ENCODE assay signal across 11 mouse cellular contexts in the genomic region with DNA sequence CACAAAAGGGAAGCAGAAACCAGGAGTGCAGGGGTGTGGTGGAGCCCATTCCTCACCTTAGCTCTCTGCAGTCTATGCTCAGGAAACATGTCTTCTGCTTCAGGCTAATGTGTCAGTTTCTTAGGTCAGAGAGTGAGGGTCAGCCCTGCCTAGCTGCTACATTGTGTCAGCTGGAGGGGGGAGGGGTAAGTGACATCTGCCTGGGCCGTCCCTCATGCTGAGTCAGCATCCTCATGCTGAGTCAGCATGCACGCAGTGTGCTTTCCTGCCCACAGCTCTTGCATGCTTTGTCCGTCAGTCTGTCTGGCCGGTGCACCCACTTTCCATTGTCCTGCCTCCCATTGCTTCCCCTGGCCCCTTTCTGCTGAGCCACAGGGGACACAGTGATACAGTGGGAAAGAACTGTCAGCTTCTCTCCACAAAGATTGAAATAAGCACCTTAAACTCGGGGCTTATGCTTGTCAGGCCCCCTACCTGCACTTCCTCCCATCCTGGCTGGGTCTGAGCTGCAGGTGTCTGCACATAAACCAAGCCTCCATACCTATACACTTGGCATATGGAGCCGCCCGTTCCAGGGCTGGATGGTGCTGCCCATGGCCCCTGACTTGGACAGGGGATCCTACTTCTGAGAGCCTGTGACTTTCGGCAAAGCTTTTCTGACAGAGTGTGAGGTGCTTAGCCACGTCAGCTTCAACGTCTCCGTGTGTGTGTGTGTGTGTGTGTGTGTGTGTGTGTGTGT. TPM values are rescaled to one million over a fixed set of nuclear protein-coding genes. Genes with fewer than 3 reads are reported as not detected.
DNase-seq lines count a peak whose midpoint lies in the region; ATAC-seq lines count a peak whose summit lies in the region.
"Had no signal": no experiment of that assay in that cellular context is flagged by ENCODE, and none has a peak within 500 bp of the region (broad histone marks: within the 10 kb centered on the region; RNA-seq: fewer than 3 reads in every experiment).

No protein-coding gene starts in this region.

- H3K36me3 ChIP-seq in liver, embryonic 12.5 days: no peaks in the 10 kb centered on the region
- H3K36me3 ChIP-seq in liver, embryonic 11.5 days (ENCODE audit: control insufficient read depth, insufficient read depth, low read length): no peaks in the 10 kb centered on the region

- peaks cover 46% of the 10 kb centered on the region for H3K27me3 ChIP-seq in liver, embryonic 12.5 days (replicated peaks)
- H3K27me3 ChIP-seq in liver, embryonic 11.5 days (replicated peaks; ENCODE audit: control insufficient read depth, insufficient read depth, low read length): peaks cover 22% of the 10 kb centered on the region

- WGBS in liver, embryonic 12.5 days (ENCODE audit: insufficient replicate concordance): 41% methylated on average over 11 of the region's 11 CpGs
- WGBS in liver, embryonic 11.5 days: 46% methylated on average over 11 of the region's 11 CpGs

- DNase-seq in adrenal gland, postnatal 10 days: peak; percentile 51
- DNase-seq in adrenal gland, adult 18-20 months (ENCODE audit: low spot score in 2 of 2): no peak
- no peak for DNase-seq in liver, embryonic 11.5 days (ENCODE audit: low spot score)
- peak; percentile 42 to 71 for DNase-seq in adrenal gland, postnatal 36 days
- peak; percentile 6 for DNase-seq in retina, postnatal 7 days (ENCODE audit: low read depth, low spot score)
- no peak for DNase-seq in layer of hippocampus, adult 9-10 months (ENCODE audit: low spot score)
- DNase-seq in adipocyte (ENCODE audit: low spot score): no peak
- DNase-seq: forebrain, postnatal 0 days had no signal

- no peak overlapping the region for H3K4me2 ChIP-seq in liver, embryonic 12.5 days
- H3K4me2 ChIP-seq in liver, embryonic 11.5 days: no peak overlapping the region

- no peaks in the 10 kb centered on the region for H3K9me3 ChIP-seq in liver, embryonic 12.5 days (replicated peaks)
- H3K9me3 ChIP-seq in liver, embryonic 11.5 days (ENCODE audit: control insufficient read depth, low read length): no peaks in the 10 kb centered on the region

- ATAC-seq in liver, embryonic 12.5 days: no peak
- no peak for ATAC-seq in liver, embryonic 11.5 days (replicated peaks; ENCODE audit: low FRiP score)
- ATAC-seq: activated CD4-positive, CD25-positive, alpha-beta regulatory T cell, adult 4 months; forebrain, postnatal 0 days had no signal

- no peak overlapping the region for H3K4me3 ChIP-seq in liver, embryonic 12.5 days
- H3K4me3 ChIP-seq in liver, embryonic 11.5 days (ENCODE audit: low read depth, low read length): no peak overlapping the region

- H3K27ac ChIP-seq in liver, embryonic 12.5 days: 0 out of 2 replicates have a peak overlapping the region, but pooled peaks have one; percentile 23
- H3K27ac ChIP-seq in liver, embryonic 11.5 days (ENCODE audit: low read depth, low read length): no peak overlapping the region

- no peak overlapping the region for H3K9ac ChIP-seq in liver, embryonic 12.5 days
- H3K9ac ChIP-seq in liver, embryonic 11.5 days (ENCODE audit: low read depth, low read length): no peak overlapping the region
- H3K9ac ChIP-seq: forebrain, postnatal 0 days had no signal

- H3K4me1 ChIP-seq in liver, embryonic 12.5 days: peaks cover 11% of the 10 kb centered on the region; the same call in 1 of the 2 replicates
- H3K4me1 ChIP-seq in liver, embryonic 11.5 days (replicated peaks; ENCODE audit: control insufficient read depth, insufficient read depth, low read length): peaks cover 12% of the 10 kb centered on the region

RNA-seq across cellular contexts. Expression of a gene that starts 3.4 kb away (rescaled TPM):
- total RNA-seq in adrenal gland, postnatal 10 days (2021): 10 to 100 TPM; 23.5 to 24.7 TPM
- 10 to 100 TPM in 1 of 2 experiments, 1 to 10 TPM in 1; 9.7 to 12.9 TPM for total RNA-seq in adrenal gland, adult 18-20 months (2021)
- 3.9 and 4.4 TPM in 2 replicates for polyA plus RNA-seq in liver, embryonic 12.5 days (2016; fragmentation: Nextera tagmentation; extraction: Ambion mirVana)
- polyA plus RNA-seq in liver, embryonic 11.5 days (2014; fragmentation: Nextera tagmentation; extraction: Ambion mirVana): 4.8 and 5.5 TPM in 2 replicates
- total RNA-seq in adrenal gland, postnatal 36 days (2021): 10 to 100 TPM; 17.3 to 17.6 TPM

RNA-seq across cellular contexts. Expression of a gene that starts 26.2 kb away (rescaled TPM):
- not detected for total RNA-seq in adrenal gland, postnatal 10 days (2021)
- under 1 TPM in 1 of 2 experiments, not detected in 1; 0.29 TPM for total RNA-seq in adrenal gland, adult 18-20 months (2021)
- not detected in 2 replicates for polyA plus RNA-seq in liver, embryonic 12.5 days (2016; fragmentation: Nextera tagmentation; extraction: Ambion mirVana)
- not detected in 2 replicates for polyA plus RNA-seq in liver, embryonic 11.5 days (2014; fragmentation: Nextera tagmentation; extraction: Ambion mirVana)
- total RNA-seq in adrenal gland, postnatal 36 days (2021): under 1 TPM; 0.33 to 0.36 TPM
- total RNA-seq: forebrain, postnatal 0 days; left cerebral cortex, postnatal 36 days had no signal
- polyA plus RNA-seq: activated CD4-positive, CD25-positive, alpha-beta regulatory T cell, adult 4 months; forebrain, postnatal 0 days had no signal

Comparison
In these comparisons a context has a peak if more than half of its experiments do, and no peak if none do; other contexts are left out.
1. DNase-seq: peak in adrenal gland, postnatal 10 days (single experiment), adrenal gland, postnatal 36 days (2 of 2) and retina, postnatal 7 days (single experiment); none in adrenal gland, adult 18-20 months (0 of 2), liver, embryonic 11.5 days (single experiment), layer of hippocampus, adult 9-10 months (single experiment) and adipocyte (single experiment).